Mouse (Mus musculus) heart, embryonic 12.5 days (tissue): ENCODE measurements around the gene Oaf. TPM values are rescaled to one million over a fixed set of nuclear protein-coding genes. Genes with fewer than 3 reads are reported as not detected.

Source experiments
- ATAC-seq: fragments of 200-750 bp; cut with Nextera tagmentation; 2 replicates; pipeline ENCODE4 v1.8.0; 2017; ENCODE audit warnings: moderate TSS enrichment, moderate library complexity; ENCODE audit not compliant: insufficient number of reproducible peaks, low FRiP score
- H3K27ac ChIP-seq: fragments of 300-500 bp; sonication (generic); 2 replicates; pipeline ENCODE4 v1.5.1; 2016; ENCODE audit warnings: mild to moderate bottlenecking, moderate library complexity; ENCODE audit not compliant: poor library complexity, severe bottlenecking
- H3K27me3 ChIP-seq: fragments of 300-500 bp; sonication (generic); replicated peaks from 2 replicates; pipeline ENCODE4 v1.6.1; 2016; ENCODE audit warnings: mild to moderate bottlenecking, moderate library complexity
- H3K36me3 ChIP-seq: fragments of 300-500 bp; sonication (generic); 2 replicates; pipeline ENCODE4 v1.6.1; 2016; ENCODE audit warnings: mild to moderate bottlenecking, moderate library complexity
- H3K4me1 ChIP-seq: fragments of 300-500 bp; sonication (generic); replicated peaks from 2 replicates; pipeline ENCODE4 v1.6.1; 2016; ENCODE audit warnings: mild to moderate bottlenecking
- H3K4me2 ChIP-seq: fragments of 300-500 bp; sonication (generic); 2 replicates; pipeline ENCODE4 v1.6.1; 2016; ENCODE audit warnings: mild to moderate bottlenecking, moderate library complexity
- H3K4me3 ChIP-seq: fragments of 300-500 bp; sonication (generic); 2 replicates; pipeline ENCODE4 v1.5.1; 2016; ENCODE audit warnings: mild to moderate bottlenecking
- H3K9ac ChIP-seq: fragments of 300-500 bp; sonication (generic); 2 replicates; pipeline ENCODE4 v1.6.1; 2016; ENCODE audit warnings: mild to moderate bottlenecking, moderate library complexity
- H3K9me3 ChIP-seq: fragments of 300-500 bp; sonication (generic); replicated peaks from 2 replicates; pipeline ENCODE4 v1.6.1; 2016; ENCODE audit warnings: mild to moderate bottlenecking, moderate library complexity
- WGBS: fragments of 180-500 bp; shearing (Covaris S2); methylation state at CpG from one replicate; pipeline ENCODE4 v1.1.7; 2016; 5-methylcytosine and 5-hydroxymethylcytosine counted together
- polyA plus RNA-seq: library from polyadenylated mRNA; unstranded; fragments of >200 nt; fragmentation: Nextera tagmentation; extraction: Ambion mirVana; gene quantifications from 2 replicates; pipeline ENCODE4 v1.2.1, GENCODE M21; 2016

Oaf gene
- polyA plus RNA-seq, 1 experiment from 2014 or later, result 37.6 TPM

GRCm38 (mm10) chr9:43263946-43264451, 24.3 kb upstream of the Oaf start:
- peaks cover 21% of the 10 kb centered on the region for H3K4me1 ChIP-seq
- no peaks in the 10 kb centered on the region for H3K36me3 ChIP-seq
- H3K4me3 ChIP-seq, result no peak overlapping the region
- H3K27me3 ChIP-seq, result peaks cover 3% of the 10 kb centered on the region; the same call in 1 of the 2 replicates
- H3K9me3 ChIP-seq, result peaks cover 4% of the 10 kb centered on the region; the same call in 1 of the 2 replicates
- H3K9ac ChIP-seq, result no peak overlapping the region
- H3K27ac ChIP-seq, result no peak overlapping the region
- ATAC-seq, result no peak; the same call in 1 of the 2 replicates
- H3K4me2 ChIP-seq, result no peak overlapping the region
- 34% methylated on average over 11 of the region's 11 CpGs for WGBS

GRCm38 (mm10) chr9:43262811-43263550, 23.3 kb upstream of the Oaf start:
- Histone ChIP-seq H3K9ac (no peak overlapping the region), H3K36me3 (no peaks in the 10 kb centered on the region), H3K4me3 (no peak overlapping the region), H3K27ac (0 out of 2 replicates have a peak overlapping the region, but pooled peaks have one; percentile 16), H3K9me3 (0 out of 2 replicates have a peak, but pooled peaks cover under 1% of the 10 kb centered on the region), H3K27me3 (no peaks in the 10 kb centered on the region), H3K4me2 (no peak overlapping the region), H3K4me1 (peaks cover 21% of the 10 kb centered on the region)
- ATAC-seq, result no peak
- WGBS, result 73% methylated on average over 9 of the region's 9 CpGs

- H3K4me1 ChIP-seq, result peaks cover 21% of the 10 kb centered on the region
- no peaks in the 10 kb centered on the region for H3K36me3 ChIP-seq
- H3K9ac ChIP-seq, result no peak overlapping the region
- H3K27me3 ChIP-seq, result no peaks in the 10 kb centered on the region
- no peak for ATAC-seq
- 73% methylated on average over 4 of the region's 4 CpGs for WGBS
- H3K4me3 ChIP-seq, result no peak overlapping the region
- H3K4me2 ChIP-seq, result no peak overlapping the region
- no peaks in the 10 kb centered on the region for H3K9me3 ChIP-seq
- H3K27ac ChIP-seq, result 0 out of 2 replicates have a peak overlapping the region, but pooled peaks have one; percentile 16
These were observed 22.7 kb upstream of the Oaf start for GRCm38 (mm10) chr9:43262390-43262789.

DNA sequence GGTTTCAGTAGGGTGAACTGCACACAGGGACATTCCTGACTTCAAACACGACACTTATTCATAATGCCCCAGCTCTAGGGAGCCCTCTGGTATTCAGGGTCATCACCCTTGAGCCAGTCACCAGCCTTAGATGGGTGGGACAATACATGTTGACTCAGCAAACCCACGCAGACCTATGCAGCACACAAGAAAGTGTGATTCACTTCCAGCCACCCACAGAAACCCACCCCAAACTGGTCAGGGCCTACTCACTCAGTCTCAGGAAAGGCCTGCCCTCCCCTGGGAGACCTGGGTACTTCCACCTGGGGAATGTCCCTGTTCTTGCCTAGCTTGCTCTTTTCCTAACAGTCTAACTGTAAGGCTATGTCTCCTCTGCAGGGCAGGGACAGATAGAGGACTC, 22.2 kb upstream of the Oaf start:
- Histone ChIP-seq H3K4me1 (peaks cover 21% of the 10 kb centered on the region), H3K4me2 (no peak overlapping the region), H3K27me3 (no peaks in the 10 kb centered on the region), H3K36me3 (no peaks in the 10 kb centered on the region), H3K4me3 (no peak overlapping the region), H3K9ac (0 out of 2 replicates have a peak overlapping the region, but pooled peaks have one; percentile 10), H3K27ac (no peak overlapping the region), H3K9me3 (no peaks in the 10 kb centered on the region)
- WGBS, result 45% methylated on average over 2 of the region's 2 CpGs
- no peak for ATAC-seq

DNA sequence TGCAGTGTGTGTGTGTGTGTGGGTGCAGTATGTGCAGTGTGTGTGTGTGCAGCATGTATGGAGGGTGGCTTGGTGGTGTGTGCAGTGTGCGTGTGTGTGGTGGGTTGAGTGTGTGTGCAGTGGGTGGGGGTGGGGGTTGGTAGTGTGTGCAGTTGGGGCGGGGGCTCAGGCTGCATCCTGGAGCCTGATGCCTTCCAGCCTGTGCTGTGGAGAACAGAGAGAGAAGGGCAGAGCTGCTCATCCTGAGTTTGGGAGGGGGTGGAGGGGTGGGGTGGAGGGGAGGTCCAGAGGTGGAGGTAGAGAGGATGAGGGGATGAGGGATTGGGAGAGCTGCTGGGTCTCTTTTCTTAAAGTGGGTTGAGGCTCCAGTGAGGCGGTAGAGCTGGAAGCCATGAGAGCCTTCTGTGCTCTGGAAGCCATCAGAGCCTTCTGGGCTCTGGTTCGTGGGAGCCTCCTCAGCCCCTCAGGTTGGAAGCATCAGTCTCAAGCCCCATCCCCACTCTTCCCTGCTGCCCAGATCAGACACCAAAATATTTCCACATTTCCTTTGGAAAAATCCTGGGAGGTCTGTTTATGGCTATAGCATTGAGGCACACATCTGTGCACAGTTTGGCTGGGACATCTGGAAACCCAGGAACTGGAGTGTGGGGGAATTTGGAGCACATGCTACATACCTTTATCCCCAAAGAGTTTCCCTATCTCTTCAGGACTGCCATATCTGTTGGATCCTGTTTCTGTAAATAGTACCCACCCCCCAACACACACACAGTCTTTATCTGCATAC, 21.6 kb upstream of the Oaf start:
- Histone ChIP-seq H3K9ac (no peak overlapping the region), H3K27ac (no peak overlapping the region), H3K9me3 (no peaks in the 10 kb centered on the region), H3K27me3 (no peaks in the 10 kb centered on the region), H3K4me1 (peaks cover 21% of the 10 kb centered on the region), H3K4me2 (no peak overlapping the region), H3K36me3 (no peaks in the 10 kb centered on the region), H3K4me3 (no peak overlapping the region)
- ATAC-seq, result no peak
- WGBS, result 50% methylated on average over 4 of the region's 4 CpGs

- 87% methylated on average over 7 of the region's 7 CpGs for WGBS
- H3K36me3 ChIP-seq, result no peaks in the 10 kb centered on the region
- no peak for ATAC-seq
- no peaks in the 10 kb centered on the region for H3K9me3 ChIP-seq
- no peak overlapping the region for H3K4me2 ChIP-seq
- H3K27ac ChIP-seq, result no peak overlapping the region
- peaks cover 21% of the 10 kb centered on the region for H3K4me1 ChIP-seq
- H3K27me3 ChIP-seq, result no peaks in the 10 kb centered on the region
- H3K9ac ChIP-seq, result no peak overlapping the region
- H3K4me3 ChIP-seq, result no peak overlapping the region
These were observed 20.9 kb upstream of the Oaf start for GRCm38 (mm10) chr9:43260661-43261060.

DNA sequence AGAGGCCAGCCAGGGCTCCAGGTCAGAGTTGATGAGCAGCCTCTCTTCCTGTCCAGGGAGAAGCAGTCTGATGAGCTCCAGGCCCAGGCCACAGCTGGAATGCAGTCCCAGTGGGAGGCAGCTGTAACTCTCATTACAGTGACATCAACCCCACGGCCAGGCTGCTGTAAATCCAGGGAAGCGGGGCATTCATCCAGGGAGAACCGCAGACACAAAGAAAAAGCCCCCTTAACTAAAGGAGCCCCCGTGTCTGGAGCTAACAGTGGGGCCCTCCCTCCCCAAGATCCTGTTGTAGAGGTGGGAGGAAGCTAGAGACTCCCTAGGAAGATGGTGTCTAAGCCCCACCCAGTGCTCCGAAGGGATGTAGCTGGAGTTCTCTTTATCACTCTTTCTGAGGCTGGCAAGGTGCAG, 13.6 kb upstream of the Oaf start:
- H3K9ac ChIP-seq, result no peak overlapping the region
- peak overlapping the region; percentile 6; the same call in 1 of the 2 replicates for H3K4me2 ChIP-seq
- no peaks in the 10 kb centered on the region for H3K9me3 ChIP-seq
- ATAC-seq, result no peak
- H3K4me1 ChIP-seq, result peaks cover 10% of the 10 kb centered on the region
- no peaks in the 10 kb centered on the region; the same call in 1 of the 2 replicates for H3K27me3 ChIP-seq
- H3K4me3 ChIP-seq, result no peak overlapping the region
- 34% methylated on average over 5 of the region's 5 CpGs for WGBS
- H3K36me3 ChIP-seq, result no peaks in the 10 kb centered on the region
- peak overlapping the region; percentile 65 for H3K27ac ChIP-seq

DNA sequence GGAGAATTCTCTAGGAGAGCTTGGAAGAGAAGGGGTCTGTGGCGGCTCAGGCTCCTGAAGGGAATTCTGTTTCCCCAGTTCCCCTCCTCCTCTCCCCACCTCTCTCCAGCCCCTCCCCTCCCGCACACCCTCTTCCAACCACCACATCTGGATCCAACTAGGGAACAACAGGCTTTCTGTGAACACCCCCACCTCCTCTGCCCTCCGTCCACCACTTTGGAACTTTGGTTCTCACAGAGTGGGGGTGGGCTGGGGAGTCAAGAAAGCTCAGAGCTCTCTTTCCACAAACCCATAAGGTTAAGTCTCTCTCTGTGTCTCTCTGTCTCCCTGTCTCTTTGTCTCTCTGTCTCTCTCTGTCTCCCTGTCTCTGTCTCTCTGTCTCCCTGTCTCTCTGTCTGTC, 13.1 kb upstream of the Oaf start:
- peak overlapping the region; percentile 65 for H3K27ac ChIP-seq
- no peak overlapping the region for H3K9ac ChIP-seq
- no peaks in the 10 kb centered on the region for H3K9me3 ChIP-seq
- no peak for ATAC-seq
- H3K4me2 ChIP-seq, result peak overlapping the region; percentile 6; the same call in 1 of the 2 replicates
- no peaks in the 10 kb centered on the region; the same call in 1 of the 2 replicates for H3K27me3 ChIP-seq
- peaks cover 10% of the 10 kb centered on the region for H3K4me1 ChIP-seq
- WGBS, result 54% methylated on average over 3 of the region's 3 CpGs
- H3K4me3 ChIP-seq, result no peak overlapping the region
- no peaks in the 10 kb centered on the region for H3K36me3 ChIP-seq

GRCm38 (mm10) chr9:43251786-43252185, 12.1 kb upstream of the Oaf start:
- Histone ChIP-seq H3K4me3 (no peak overlapping the region), H3K36me3 (no peaks in the 10 kb centered on the region), H3K9ac (no peak overlapping the region), H3K4me2 (no peak overlapping the region), H3K9me3 (no peaks in the 10 kb centered on the region), H3K27ac (no peak overlapping the region), H3K4me1 (peaks cover 12% of the 10 kb centered on the region), H3K27me3 (no peaks in the 10 kb centered on the region; the same call in 1 of the 2 replicates)
- 82% methylated on average over 2 of the region's 2 CpGs for WGBS
- ATAC-seq, result no peak

- Histone ChIP-seq H3K4me2 (peak overlapping the region; percentile 49), H3K9me3 (no peaks in the 10 kb centered on the region), H3K9ac (no peak overlapping the region), H3K36me3 (no peaks in the 10 kb centered on the region), H3K27me3 (no peaks in the 10 kb centered on the region), H3K4me3 (no peak overlapping the region), H3K27ac (no peak overlapping the region), H3K4me1 (peaks cover 17% of the 10 kb centered on the region)
- 4% methylated on average over 10 of the region's 10 CpGs for WGBS
- peak; percentile 77; the same call in 1 of the 2 replicates for ATAC-seq
These were observed 7.0 kb upstream of the Oaf start for GRCm38 (mm10) chr9:43246738-43247180.
